Mouse (Mus musculus) inflammation-experienced regulatory T-cells, adult 16 weeks (primary cell): ENCODE results near the gene Tmem184a. TPM values are rescaled to one million over a fixed set of nuclear protein-coding genes. Genes with fewer than 3 reads are reported as not detected.

Source experiments
- polyA plus RNA-seq: library from polyadenylated mRNA; unstranded; fragments of 100-300 nt; shearing (Covaris generic); gene quantifications from one replicate; pipeline ENCODE4 v1.2.1, GENCODE M21; 2017

The Tmem184a gene
- not detected for polyA plus RNA-seq

GRCm38 (mm10) chr5:139819538-139820181, at the start of gene Tmem184a:
TSS of gene Tmem184a (minus strand) at chr5:139819917.

GRCm38 (mm10) chr5:139826357-139827055, 6.8 kb upstream of the Tmem184a start, which contains the start of the genes Gm26938 and Psmg3:
TSS of gene Gm26938 (minus strand) at chr5:139826407.
TSS of gene Psmg3 (minus strand) at chr5:139826885.

GRCm38 (mm10) chr5:139791227-139792158, 28.2 kb downstream of the Tmem184a start, which contains the start of gene Mafk:
TSS of gene Mafk (plus strand) at chr5:139791513.

GRCm38 (mm10) chr5:139775216-139775926, 44.3 kb downstream of the Tmem184a start, which contains the start of gene Ints1:
TSS of gene Ints1 (minus strand) at chr5:139775674.

Other genes starting within 250 kb of the Tmem184a start
- gene Micall2, start 83.6 kb downstream of the Tmem184a start, polyA plus RNA-seq, result 0.12 TPM
- 60.7 TPM for gene Ints1, start 44.2 kb downstream of the Tmem184a start, polyA plus RNA-seq
- 53.7 TPM for gene Mafk, start 28.4 kb downstream of the Tmem184a start, polyA plus RNA-seq
- gene Gm26938, start 6.5 kb upstream of the Tmem184a start, polyA plus RNA-seq, result not detected
- 56.0 TPM for gene Psmg3, start 7.0 kb upstream of the Tmem184a start, polyA plus RNA-seq
- not detected for gene Elfn1, start 88.0 kb upstream of the Tmem184a start, polyA plus RNA-seq